Mouse (Mus musculus): ENCODE data around the gene Syde2. TPM values are rescaled to one million over a fixed set of nuclear protein-coding genes. Genes with fewer than 3 reads are reported as not detected.

The Syde2 gene
- polyA plus RNA-seq, 1 experiment from 2014 or later: 1.1 TPM

- Histone ChIP-seq H3K36me3 (ENCODE audit: control insufficient read depth, insufficient read depth, low read length) (no peaks in the 10 kb centered on the region), H3K9me3 (ENCODE audit: control insufficient read depth, low read length) (no peaks in the 10 kb centered on the region), H3K4me3 (ENCODE audit: low read depth, low read length) (no peak overlapping the region), H3K4me2 (ENCODE audit: low read depth) (no peak overlapping the region), H3K4me1 (ENCODE audit: control insufficient read depth, insufficient read depth, low read length) (no peaks in the 10 kb centered on the region), H3K27me3 (ENCODE audit: control insufficient read depth, insufficient read depth, low read length) (no peaks in the 10 kb centered on the region), H3K27ac (ENCODE audit: low read depth, low read length) (no peak overlapping the region), H3K9ac (ENCODE audit: low read length) (no peak overlapping the region)
- 91% methylated on average over 7 of the region's 7 CpGs for WGBS
- ATAC-seq (ENCODE audit: insufficient read depth, low FRiP score, low TSS enrichment): no peak
- no peak for DNase-seq (ENCODE audit: low spot score)
These were observed 25.8 kb downstream of the Syde2 start for GRCm38 (mm10) chr3:146013490-146013889.

GRCm38 (mm10) chr3:146014321-146014720 lies 26.7 kb downstream of the Syde2 start:
- WGBS: 93% methylated on average over 12 of the region's 12 CpGs
- no peak for DNase-seq (ENCODE audit: low spot score)
- H3K4me1 ChIP-seq (ENCODE audit: control insufficient read depth, insufficient read depth, low read length): no peaks in the 10 kb centered on the region
- H3K27me3 ChIP-seq (ENCODE audit: control insufficient read depth, insufficient read depth, low read length): no peaks in the 10 kb centered on the region
- no peaks in the 10 kb centered on the region for H3K36me3 ChIP-seq (ENCODE audit: control insufficient read depth, insufficient read depth, low read length)
- H3K4me3 ChIP-seq (ENCODE audit: low read depth, low read length): no peak overlapping the region
- H3K27ac ChIP-seq (ENCODE audit: low read depth, low read length): no peak overlapping the region
- no peaks in the 10 kb centered on the region for H3K9me3 ChIP-seq (ENCODE audit: control insufficient read depth, low read length)
- no peak for ATAC-seq (ENCODE audit: insufficient read depth, low FRiP score, low TSS enrichment)
- no peak overlapping the region for H3K4me2 ChIP-seq (ENCODE audit: low read depth)
- H3K9ac ChIP-seq (ENCODE audit: low read length): no peak overlapping the region

GRCm38 (mm10) chr3:146016979-146017378 lies 29.3 kb downstream of the Syde2 start:
- Histone ChIP-seq H3K4me1 (ENCODE audit: control insufficient read depth, insufficient read depth, low read length) (no peaks in the 10 kb centered on the region), H3K27ac (ENCODE audit: low read depth, low read length) (no peak overlapping the region), H3K9me3 (ENCODE audit: control insufficient read depth, low read length) (no peaks in the 10 kb centered on the region), H3K27me3 (ENCODE audit: control insufficient read depth, insufficient read depth, low read length) (no peaks in the 10 kb centered on the region), H3K9ac (ENCODE audit: low read length) (no peak overlapping the region), H3K4me2 (ENCODE audit: low read depth) (no peak overlapping the region), H3K4me3 (ENCODE audit: low read depth, low read length) (no peak overlapping the region), H3K36me3 (ENCODE audit: control insufficient read depth, insufficient read depth, low read length) (no peaks in the 10 kb centered on the region)
- ATAC-seq (ENCODE audit: insufficient read depth, low FRiP score, low TSS enrichment): no peak
- 90% methylated on average over 13 of the region's 13 CpGs for WGBS
- DNase-seq (ENCODE audit: low spot score): no peak

- Histone ChIP-seq H3K9ac (ENCODE audit: low read length) (no peak overlapping the region), H3K4me2 (ENCODE audit: low read depth) (no peak overlapping the region), H3K27me3 (ENCODE audit: control insufficient read depth, insufficient read depth, low read length) (no peaks in the 10 kb centered on the region), H3K27ac (ENCODE audit: low read depth, low read length) (no peak overlapping the region), H3K36me3 (ENCODE audit: control insufficient read depth, insufficient read depth, low read length) (no peaks in the 10 kb centered on the region), H3K9me3 (ENCODE audit: control insufficient read depth, low read length) (no peaks in the 10 kb centered on the region), H3K4me3 (ENCODE audit: low read depth, low read length) (no peak overlapping the region), H3K4me1 (ENCODE audit: control insufficient read depth, insufficient read depth, low read length) (no peaks in the 10 kb centered on the region)
- no peak for ATAC-seq (ENCODE audit: insufficient read depth, low FRiP score, low TSS enrichment)
- 68% methylated on average over 9 of the region's 9 CpGs for WGBS
- no peak for DNase-seq (ENCODE audit: low spot score)
These were observed 29.9 kb downstream of the Syde2 start for GRCm38 (mm10) chr3:146017521-146017920.

- H3K36me3 ChIP-seq (ENCODE audit: control insufficient read depth, insufficient read depth, low read length): no peaks in the 10 kb centered on the region
- ATAC-seq (ENCODE audit: insufficient read depth, low FRiP score, low TSS enrichment) (no peak), DNase-seq (ENCODE audit: low spot score) (no peak)
- H3K4me3 ChIP-seq (ENCODE audit: low read depth, low read length): no peak overlapping the region
- H3K9ac ChIP-seq (ENCODE audit: low read length): no peak overlapping the region
- H3K27ac ChIP-seq (ENCODE audit: low read depth, low read length): no peak overlapping the region
- no peak overlapping the region for H3K4me2 ChIP-seq (ENCODE audit: low read depth)
- 94% methylated on average over 9 of the region's 9 CpGs for WGBS
- H3K27me3 ChIP-seq (ENCODE audit: control insufficient read depth, insufficient read depth, low read length): no peaks in the 10 kb centered on the region
- H3K4me1 ChIP-seq (ENCODE audit: control insufficient read depth, insufficient read depth, low read length): no peaks in the 10 kb centered on the region
- H3K9me3 ChIP-seq (ENCODE audit: control insufficient read depth, low read length): no peaks in the 10 kb centered on the region
These were observed 34.6 kb downstream of the Syde2 start for GRCm38 (mm10) chr3:146022232-146022631.

- no peak for ATAC-seq (ENCODE audit: insufficient read depth, low FRiP score, low TSS enrichment)
These were observed 37.1 kb downstream of the Syde2 start for GRCm38 (mm10) chr3:146024746-146025145.

GRCm38 (mm10) chr3:146025499-146025898 lies 37.8 kb downstream of the Syde2 start:
- Histone ChIP-seq H3K4me1 (ENCODE audit: control insufficient read depth, insufficient read depth, low read length) (no peaks in the 10 kb centered on the region), H3K9me3 (ENCODE audit: control insufficient read depth, low read length) (no peaks in the 10 kb centered on the region), H3K27ac (ENCODE audit: low read depth, low read length) (no peak overlapping the region), H3K4me3 (ENCODE audit: low read depth, low read length) (no peak overlapping the region), H3K36me3 (ENCODE audit: control insufficient read depth, insufficient read depth, low read length) (no peaks in the 10 kb centered on the region), H3K27me3 (ENCODE audit: control insufficient read depth, insufficient read depth, low read length) (no peaks in the 10 kb centered on the region), H3K4me2 (ENCODE audit: low read depth) (no peak overlapping the region), H3K9ac (ENCODE audit: low read length) (no peak overlapping the region)
- no peak for ATAC-seq (ENCODE audit: insufficient read depth, low FRiP score, low TSS enrichment)
- 97% methylated on average over 6 of the region's 6 CpGs for WGBS
- DNase-seq (ENCODE audit: low spot score): no peak

More at GRCm38 (mm10) chr3:146024746-146025145, 37.1 kb downstream of the Syde2 start:
- DNase-seq (ENCODE audit: low spot score): no peak
- H3K9me3 ChIP-seq (ENCODE audit: control insufficient read depth, low read length): no peaks in the 10 kb centered on the region
- 91% methylated on average over 7 of the region's 7 CpGs for WGBS
- H3K9ac ChIP-seq (ENCODE audit: low read length): no peak overlapping the region
- no peak overlapping the region for H3K4me2 ChIP-seq (ENCODE audit: low read depth)
- H3K27ac ChIP-seq (ENCODE audit: low read depth, low read length): no peak overlapping the region
- H3K36me3 ChIP-seq (ENCODE audit: control insufficient read depth, insufficient read depth, low read length): no peaks in the 10 kb centered on the region
- no peaks in the 10 kb centered on the region for H3K4me1 ChIP-seq (ENCODE audit: control insufficient read depth, insufficient read depth, low read length)
- no peak overlapping the region for H3K4me3 ChIP-seq (ENCODE audit: low read depth, low read length)
- no peaks in the 10 kb centered on the region for H3K27me3 ChIP-seq (ENCODE audit: control insufficient read depth, insufficient read depth, low read length)

- ATAC-seq (ENCODE audit: insufficient read depth, low FRiP score, low TSS enrichment) (no peak), DNase-seq (ENCODE audit: low spot score) (no peak)
- 59% methylated on average over 6 of the region's 6 CpGs for WGBS
- Histone ChIP-seq H3K4me3 (ENCODE audit: low read depth, low read length) (no peak overlapping the region), H3K36me3 (ENCODE audit: control insufficient read depth, insufficient read depth, low read length) (no peaks in the 10 kb centered on the region), H3K9me3 (ENCODE audit: control insufficient read depth, low read length) (no peaks in the 10 kb centered on the region), H3K9ac (ENCODE audit: low read length) (no peak overlapping the region), H3K4me1 (ENCODE audit: control insufficient read depth, insufficient read depth, low read length) (no peaks in the 10 kb centered on the region), H3K4me2 (ENCODE audit: low read depth) (no peak overlapping the region), H3K27me3 (ENCODE audit: control insufficient read depth, insufficient read depth, low read length) (no peaks in the 10 kb centered on the region), H3K27ac (ENCODE audit: low read depth, low read length) (no peak overlapping the region)
These were observed 39.4 kb downstream of the Syde2 start for GRCm38 (mm10) chr3:146027116-146027515.

GRCm38 (mm10) chr3:146028406-146028805 lies 40.7 kb downstream of the Syde2 start:
- H3K36me3 ChIP-seq (ENCODE audit: control insufficient read depth, insufficient read depth, low read length): no peaks in the 10 kb centered on the region
- ATAC-seq (ENCODE audit: insufficient read depth, low FRiP score, low TSS enrichment) (no peak), DNase-seq (ENCODE audit: low spot score) (no peak)
- no peaks in the 10 kb centered on the region for H3K9me3 ChIP-seq (ENCODE audit: control insufficient read depth, low read length)
- H3K4me3 ChIP-seq (ENCODE audit: low read depth, low read length): no peak overlapping the region
- H3K27me3 ChIP-seq (ENCODE audit: control insufficient read depth, insufficient read depth, low read length): no peaks in the 10 kb centered on the region
- no peak overlapping the region for H3K9ac ChIP-seq (ENCODE audit: low read length)
- H3K4me2 ChIP-seq (ENCODE audit: low read depth): no peak overlapping the region
- WGBS: 87% methylated on average over 2 of the region's 2 CpGs
- H3K27ac ChIP-seq (ENCODE audit: low read depth, low read length): no peak overlapping the region
- no peaks in the 10 kb centered on the region for H3K4me1 ChIP-seq (ENCODE audit: control insufficient read depth, insufficient read depth, low read length)

Data from neural tube, embryonic 11.5 days (tissue).